Mouse (Mus musculus): ENCODE results near the gene Trpv2.

DNA sequence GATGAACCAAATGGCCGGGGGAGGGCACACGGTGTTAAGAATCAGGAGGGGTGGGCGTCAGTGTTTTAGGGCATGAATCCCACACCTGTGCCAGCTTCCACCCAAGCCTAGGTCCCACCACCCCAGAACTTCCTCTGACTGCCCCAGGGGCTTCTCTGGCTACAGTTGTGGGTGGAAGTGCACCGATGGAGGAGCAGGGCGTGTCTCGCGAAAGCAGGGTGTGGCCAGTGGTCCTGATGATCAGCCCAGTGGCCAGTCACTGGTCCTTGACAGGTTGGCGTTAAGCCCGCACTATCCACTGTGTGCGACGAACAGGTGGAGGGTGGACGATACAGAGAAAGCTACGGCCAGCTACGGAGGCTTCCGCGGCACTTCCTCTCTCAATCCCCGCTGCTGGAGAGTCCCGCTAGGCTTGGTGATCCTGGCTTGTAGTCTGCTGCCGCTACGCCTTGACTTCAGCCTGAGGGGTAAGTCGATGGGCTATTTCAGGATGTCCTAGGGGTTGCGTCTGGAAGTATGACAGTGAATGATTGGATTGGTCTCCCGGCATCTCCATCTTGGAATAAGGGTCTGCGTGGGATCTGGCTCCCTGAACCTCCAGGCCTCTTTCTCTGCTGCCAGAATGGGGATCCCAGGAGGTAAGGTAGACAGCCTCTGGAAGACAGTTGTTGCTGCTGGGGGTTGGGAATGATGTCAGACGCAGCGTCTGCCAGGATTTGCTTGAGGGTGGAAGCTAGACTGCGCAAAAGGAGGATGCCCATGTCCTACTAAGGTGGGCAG, 1.6 kb downstream of the Trpv2 start:
- TF ChIP-seq CTCF (conservative IDR thresholded peaks at IDR 0.05; ENCODE audit: insufficient read depth, insufficient read length, low read depth, low read length) (no peak), POLR2A (IDR thresholded peaks at IDR 0.05; ENCODE audit: low read depth, low read length) (no peak)
